Mouse (Mus musculus) cerebellum, postnatal 14 days (tissue): Measurements from ENCODE around the gene Nsd1.

Source experiments
- DNase-seq, 2 experiments: peaks; one replicate each; pipeline ENCODE4 v3.0.0; 2021; ENCODE audit warnings: mixed read lengths in 2 of 2

The Nsd1 gene

DNA sequence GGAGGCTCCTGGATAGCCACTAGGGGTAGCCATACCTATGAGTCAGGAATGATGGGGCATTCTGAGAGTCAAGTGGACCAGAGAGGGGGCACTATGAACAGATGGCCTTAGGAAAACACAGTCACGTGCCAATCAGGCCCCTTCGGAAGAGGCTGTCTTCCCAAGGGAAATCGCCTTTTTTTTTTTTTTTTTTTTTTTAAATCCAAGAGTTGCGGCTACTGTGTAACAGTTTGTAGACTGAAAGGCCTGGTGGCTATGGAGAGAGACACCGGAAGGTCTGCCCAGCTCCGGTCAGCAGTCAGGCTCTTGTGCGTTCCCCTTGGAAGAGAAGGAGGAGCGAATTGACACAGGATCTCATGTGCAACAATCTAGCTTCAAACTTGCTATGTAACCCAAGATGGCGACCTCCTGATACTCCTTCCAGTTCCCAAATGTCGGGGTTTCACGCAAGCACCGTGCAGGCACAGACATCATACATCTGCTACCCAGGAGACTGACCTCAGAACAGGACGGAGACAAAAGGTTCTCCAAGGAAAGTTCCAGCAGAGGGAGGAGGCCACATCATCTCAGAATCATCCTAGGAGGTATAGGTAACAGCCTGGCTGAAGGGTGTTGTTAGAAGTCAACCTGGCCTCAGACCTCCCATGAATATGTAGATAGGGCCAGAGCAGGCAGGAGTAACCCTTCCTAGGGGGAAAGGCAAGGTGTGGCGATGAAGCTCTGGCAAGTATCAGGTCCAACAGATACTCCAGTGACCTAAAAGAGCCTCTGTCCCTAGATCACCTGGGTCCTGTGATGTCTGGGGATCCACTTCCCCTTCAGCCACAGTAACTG, 121.2 kb downstream of the Nsd1 start:
- DNase-seq, result no peak

DNA sequence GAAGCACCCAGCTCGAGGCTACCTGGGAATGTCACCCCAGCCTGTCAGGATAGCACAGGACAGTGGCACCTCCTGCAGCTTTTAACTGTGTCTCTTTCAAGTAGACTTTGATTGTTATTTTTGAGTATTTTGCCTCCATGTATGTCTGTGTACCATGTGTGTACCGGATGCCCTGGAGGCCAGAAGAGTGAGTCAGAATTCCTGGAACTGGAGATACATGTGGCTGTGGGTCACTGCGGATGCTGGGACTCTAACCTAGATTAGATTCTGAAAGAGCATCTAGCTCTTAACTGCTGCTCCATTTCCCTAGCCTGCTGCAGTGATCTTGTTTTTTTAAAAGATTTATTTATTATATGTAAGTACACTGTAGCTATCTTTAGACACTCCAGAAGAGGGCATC, 122.7 kb downstream of the Nsd1 start:
- DNase-seq, result no peak

DNA sequence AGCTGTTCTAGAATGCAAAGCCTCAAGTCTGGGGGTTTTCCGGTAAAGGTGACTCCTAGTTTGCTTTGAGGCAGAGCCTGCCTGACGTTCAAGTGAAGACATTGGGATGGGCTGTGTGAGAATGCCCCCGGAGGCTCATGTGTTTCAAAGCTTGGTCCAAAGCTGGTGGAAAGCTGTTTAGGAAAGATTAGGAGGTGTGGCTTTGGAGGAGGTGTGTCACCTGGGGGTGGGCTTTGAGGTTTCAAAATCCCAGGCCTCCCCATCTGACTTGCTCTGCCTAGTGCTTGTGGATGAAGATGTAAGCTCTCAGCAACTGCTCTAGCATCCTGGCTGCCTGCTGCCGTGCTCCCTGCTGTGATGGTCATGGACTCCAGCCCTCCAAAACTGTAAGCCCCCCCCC, 126.1 kb downstream of the Nsd1 start:
- no peak for DNase-seq

DNA sequence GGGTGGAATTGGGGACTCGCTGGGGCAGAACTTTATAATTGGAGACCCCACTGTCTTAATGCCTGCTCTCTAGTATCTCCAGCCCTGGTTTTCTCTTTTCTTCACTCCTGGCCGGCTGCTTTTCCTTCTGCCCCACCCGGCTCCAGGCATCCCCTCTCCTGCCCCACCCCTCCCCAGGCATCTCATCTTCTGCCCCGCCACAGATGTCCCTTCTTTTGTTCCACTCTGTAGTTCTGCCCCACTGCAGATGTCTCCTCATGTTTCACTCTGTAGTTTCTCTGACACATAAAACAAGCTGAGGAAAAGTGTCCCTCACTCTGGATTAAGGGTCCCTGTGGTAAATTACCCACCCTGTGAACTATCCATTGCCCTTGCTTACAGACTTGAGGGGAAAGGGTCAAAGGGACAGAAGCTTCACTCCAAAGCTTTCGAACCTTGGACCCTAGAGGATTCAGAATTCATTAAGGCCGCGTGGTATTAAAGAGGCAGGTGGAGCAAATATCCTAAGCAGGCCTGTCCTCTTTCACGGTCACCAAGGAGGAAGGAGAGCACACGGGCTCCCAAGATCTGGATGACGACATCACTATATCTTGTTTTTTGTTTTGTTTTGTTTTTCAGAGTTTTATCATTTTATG, 127.9 kb downstream of the Nsd1 start:
- no peak for DNase-seq

DNA sequence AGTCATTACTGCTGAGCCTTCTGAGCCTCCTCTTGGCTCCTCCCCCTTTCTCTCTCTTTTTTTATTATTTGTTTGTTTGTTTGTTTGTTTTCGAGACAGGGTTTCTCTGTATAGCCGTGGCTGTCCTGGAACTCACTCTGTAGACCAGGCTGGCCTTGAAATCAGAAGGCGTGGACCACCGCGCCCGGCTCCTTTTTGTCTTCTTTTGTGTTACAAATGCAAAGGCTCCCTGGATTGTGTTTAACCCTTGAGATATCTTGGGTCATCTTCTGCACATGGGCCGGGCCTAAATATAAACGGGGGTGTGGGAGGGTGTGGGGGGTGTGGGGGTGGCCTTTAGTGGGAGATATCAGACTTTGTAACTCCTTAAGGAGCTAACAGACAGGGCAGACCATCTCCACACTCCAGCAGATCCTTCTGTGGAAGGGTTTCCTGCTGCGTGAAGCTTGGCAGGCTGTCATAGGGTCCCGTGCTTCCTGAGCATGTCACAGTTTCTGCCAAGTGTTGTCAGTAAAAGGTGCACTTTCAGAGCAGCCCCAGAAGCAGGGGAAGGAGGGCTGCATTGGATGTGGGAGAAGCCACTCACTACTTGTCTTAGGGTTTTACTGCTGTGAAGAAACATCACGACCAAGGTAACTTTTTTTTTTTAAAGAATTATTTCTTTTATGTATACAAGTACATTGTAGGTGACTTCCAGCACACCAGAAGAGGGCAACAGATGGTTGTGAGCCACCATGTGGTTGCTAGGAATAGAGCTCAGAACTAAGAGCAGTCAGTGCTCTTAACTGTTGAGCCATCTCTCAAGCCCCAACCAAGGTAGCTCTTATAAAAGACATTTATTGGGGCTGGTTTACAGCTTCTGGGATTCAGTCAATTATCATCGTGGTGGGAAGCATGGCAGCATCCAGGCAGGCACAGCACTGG, 128.8 kb downstream of the Nsd1 start:
- DNase-seq, result peak; percentile 57 to 68

DNA sequence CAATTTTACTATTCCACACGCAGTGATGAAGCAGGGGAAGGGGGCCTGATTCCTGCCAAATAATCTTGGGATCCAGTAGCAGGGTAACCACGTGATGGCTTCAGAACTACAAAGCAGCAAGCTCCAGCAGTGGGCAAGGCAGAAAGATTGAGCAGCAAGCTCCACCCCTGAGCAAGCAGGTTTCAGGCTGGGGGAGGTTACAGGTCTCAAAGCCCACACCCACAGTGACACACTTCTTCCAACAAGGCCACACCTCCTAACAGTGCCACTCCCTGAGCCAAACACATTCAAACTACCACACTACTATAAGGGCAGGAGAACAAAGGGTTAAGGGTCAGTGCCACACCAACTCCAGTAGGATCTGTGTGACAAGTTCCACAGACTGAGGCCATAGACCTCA, 129.7 kb downstream of the Nsd1 start:
- no peak for DNase-seq

DNA sequence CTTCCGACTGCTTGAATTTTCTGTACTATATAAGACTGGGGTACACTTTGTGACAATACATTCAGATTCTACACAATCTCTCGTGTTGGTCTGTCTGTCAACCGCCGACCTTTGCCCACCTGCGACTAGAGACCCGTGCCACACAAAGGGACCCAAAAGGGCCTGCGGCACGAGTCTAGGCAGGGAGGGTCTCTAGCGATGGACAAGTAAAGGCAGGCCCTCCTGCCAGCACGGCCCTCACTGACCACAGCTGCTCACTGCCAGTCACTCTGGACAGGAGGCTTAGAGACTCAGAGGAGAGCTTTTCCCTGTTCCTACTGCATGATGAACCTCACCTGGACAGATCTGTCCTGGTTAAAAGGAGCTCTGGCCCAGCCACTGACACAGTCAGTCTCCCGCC, 132.9 kb downstream of the Nsd1 start:
- DNase-seq, result no peak

DNA sequence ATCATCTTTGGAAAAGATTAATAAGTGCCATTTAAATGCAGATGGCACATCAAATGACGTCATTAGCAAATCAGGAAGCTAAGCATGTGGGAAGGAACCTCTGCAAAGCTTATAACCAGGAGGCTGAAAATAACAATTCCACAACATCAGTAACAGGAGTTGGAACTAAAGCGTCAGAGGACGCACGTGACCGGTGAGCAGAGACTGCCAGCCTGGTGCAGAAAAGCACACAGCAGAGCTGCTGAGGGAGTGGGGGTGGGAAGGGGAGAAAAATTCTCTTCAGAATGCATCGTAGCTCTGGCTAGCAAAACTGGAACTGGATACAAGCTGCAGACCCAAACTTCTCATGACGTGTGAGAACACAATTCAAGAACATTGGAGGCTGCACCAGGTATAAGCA, 134.7 kb downstream of the Nsd1 start:
- DNase-seq, result no peak

DNA sequence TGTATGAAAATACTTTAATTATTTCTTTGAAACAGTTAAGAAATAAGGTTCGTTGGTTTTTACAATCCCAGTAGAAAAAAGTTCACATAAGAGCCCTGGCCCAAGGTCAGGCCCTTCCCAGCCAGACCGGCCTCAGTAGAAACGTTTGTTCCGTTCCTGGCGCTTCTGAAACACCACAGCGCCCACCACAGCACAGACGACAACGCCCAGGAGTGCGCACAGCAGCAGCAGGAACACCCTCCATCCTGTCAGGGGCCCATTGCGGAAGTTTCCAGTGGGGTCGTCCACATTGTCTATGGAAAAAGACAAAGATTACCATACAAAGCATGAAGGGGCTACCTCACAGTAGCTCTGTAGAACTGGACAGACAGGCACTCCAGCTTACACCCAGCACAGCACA, 137.2 kb downstream of the Nsd1 start:
- no peak for DNase-seq

DNA sequence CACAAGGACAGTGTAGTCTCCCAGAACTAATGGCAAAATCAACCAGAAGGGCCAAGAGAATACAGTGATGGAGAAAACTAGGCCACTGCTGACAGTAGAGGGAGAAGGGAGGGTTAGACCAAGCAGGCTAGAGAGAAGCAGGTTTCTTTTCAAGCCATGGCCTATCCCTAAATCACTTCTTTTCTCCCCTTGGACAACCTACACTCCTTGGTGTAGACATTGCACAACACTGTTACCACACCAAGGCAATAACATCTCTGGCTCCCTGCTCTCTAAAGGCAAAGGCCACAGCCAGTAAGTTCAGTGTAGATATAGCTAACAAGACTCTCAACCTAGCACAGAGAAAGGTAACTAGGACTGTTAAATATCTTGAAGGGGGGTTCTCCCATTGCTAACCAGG, 151.6 kb downstream of the Nsd1 start:
- DNase-seq, result no peak

DNA sequence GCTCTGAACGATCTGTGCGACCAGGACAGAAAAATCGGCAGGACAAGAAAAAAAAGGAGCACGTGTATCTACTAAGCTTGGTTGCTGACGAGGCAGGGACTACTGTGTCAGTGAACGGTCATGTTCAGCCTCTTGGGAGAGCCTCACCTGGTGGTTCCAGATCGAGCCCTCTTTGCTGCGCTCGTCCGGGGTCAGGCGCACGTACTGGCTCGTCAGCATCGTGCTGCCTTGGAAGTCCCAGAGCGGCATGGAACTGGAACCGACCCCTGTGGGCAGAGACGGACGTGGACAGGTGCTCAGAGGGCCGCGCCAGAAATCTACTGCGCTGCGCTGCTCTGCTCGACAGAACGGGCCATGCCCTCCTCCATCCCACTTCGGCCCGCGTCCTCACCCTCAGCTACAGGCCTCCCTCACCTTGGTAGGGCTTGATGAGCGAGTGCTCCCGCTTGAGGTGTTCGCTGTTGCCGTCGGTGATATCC, 152.4 kb downstream of the Nsd1 start:
- peak in 1 of 2 experiments; percentile 47 for DNase-seq

DNA sequence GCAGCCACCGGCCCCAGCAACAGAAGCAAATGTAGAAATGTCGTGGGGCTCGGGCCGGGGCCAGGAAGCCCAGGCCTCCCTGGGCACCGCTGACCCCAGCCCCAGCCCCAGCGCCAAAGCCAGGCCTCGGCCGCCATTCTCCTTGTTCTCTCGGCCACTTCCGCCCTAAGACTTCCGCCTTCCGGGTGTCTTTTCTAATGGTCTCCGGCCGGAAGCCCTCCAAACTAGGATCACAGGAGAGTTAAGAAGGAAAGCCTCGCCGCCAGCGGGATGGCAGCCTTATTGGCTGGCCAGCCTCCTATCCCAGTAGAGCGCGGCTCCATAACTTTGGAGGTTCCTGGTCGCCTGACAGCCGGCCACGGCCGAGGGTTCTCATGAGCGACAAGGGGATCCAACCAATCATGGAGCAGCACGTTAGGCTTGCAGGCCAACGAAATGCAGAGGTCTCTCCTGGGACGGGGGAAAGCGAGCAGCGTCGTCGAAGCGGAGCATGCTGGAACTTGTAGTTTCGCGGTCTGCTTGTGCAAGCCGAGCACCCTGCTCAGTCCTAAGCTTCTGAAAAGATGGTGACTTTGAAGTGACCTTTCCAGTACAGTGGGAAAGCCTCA, 153.0 kb downstream of the Nsd1 start, which contains the start of gene Lman2:
Lman2 (minus strand) TSS at position 331 of the 608 bp plus-strand sequence.
- peak; percentile 95 to 97 for DNase-seq
